Mouse (Mus musculus): ENCODE results near the gene Ddx43.

The Ddx43 gene

GRCm38 (mm10) chr9:78442579-78443392, 47.2 kb downstream of the Ddx43 start, which contains the start of gene Cgas:
Gene Cgas (minus strand): TSS chr9:78443237.
- DNase-seq (ENCODE audit: low read depth) = peak; percentile 71

GRCm38 (mm10) chr9:78447606-78447972, 52.0 kb downstream of the Ddx43 start:
- no peak for DNase-seq (ENCODE audit: low read depth)

GRCm38 (mm10) chr9:78447973-78448873, 52.6 kb downstream of the Ddx43 start, which contains the start of the genes Mto1 and Gm17324:
Gene Mto1 (plus strand): TSS chr9:78448208.
Gene Gm17324 (minus strand): TSS chr9:78448786.
- peak; percentile 98 for DNase-seq (ENCODE audit: low read depth)

- DNase-seq (ENCODE audit: low read depth) = no peak
These were observed 54.8 kb downstream of the Ddx43 start for GRCm38 (mm10) chr9:78450404-78450803.

GRCm38 (mm10) chr9:78451382-78451781, 55.8 kb downstream of the Ddx43 start:
- DNase-seq (ENCODE audit: low read depth) = no peak

- DNase-seq (ENCODE audit: low read depth) = no peak
These were observed 61.4 kb downstream of the Ddx43 start for GRCm38 (mm10) chr9:78457026-78457425.

- no peak for DNase-seq (ENCODE audit: low read depth)
These were observed 67.8 kb downstream of the Ddx43 start for GRCm38 (mm10) chr9:78463337-78463736.

GRCm38 (mm10) chr9:78465725-78466124, 70.1 kb downstream of the Ddx43 start:
- DNase-seq (ENCODE audit: low read depth) = no peak

Measured in naive thymus-derived CD4-positive, alpha-beta T cell, adult 2 months (primary cell).